Mouse (Mus musculus): ENCODE measurements at regions not wholly inside any gene's neighbourhood (a gene's known extent, or its start where the extent isn't known, plus 50 kb on each side); places are given as distances from the start of the nearest gene placed in this dataset.

- peak; percentile 59 for DNase-seq
Measured at GRCm38 (mm10) chr12:16135602-16136213, 319.0 kb upstream of the Trib2 start.

GRCm38 (mm10) chr12:16134446-16134845 is 317.7 kb upstream of the Trib2 start:
- no peak for DNase-seq

GRCm38 (mm10) chr12:16133253-16133652 is 316.5 kb upstream of the Trib2 start:
- DNase-seq, result no peak

- no peak for DNase-seq
Measured at GRCm38 (mm10) chr12:16131740-16132077, 315.0 kb upstream of the Trib2 start.

GRCm38 (mm10) chr12:16131028-16131739 is 314.5 kb upstream of the Trib2 start:
- no peak for DNase-seq

GRCm38 (mm10) chr12:16130605-16131004 is 313.9 kb upstream of the Trib2 start:
- no peak for DNase-seq

GRCm38 (mm10) chr12:16129923-16130322 is 313.2 kb upstream of the Trib2 start:
- no peak for DNase-seq

- DNase-seq, result no peak
Measured at GRCm38 (mm10) chr12:16129243-16129642, 312.5 kb upstream of the Trib2 start.

GRCm38 (mm10) chr12:16124906-16125305 is 308.2 kb upstream of the Trib2 start:
- no peak for DNase-seq

GRCm38 (mm10) chr12:16122353-16123127 is 305.8 kb upstream of the Trib2 start:
- DNase-seq, result no peak

GRCm38 (mm10) chr12:16121787-16122186 is 305.1 kb upstream of the Trib2 start:
- DNase-seq, result no peak

GRCm38 (mm10) chr12:16118710-16119109 is 302.0 kb upstream of the Trib2 start:
- DNase-seq, result no peak

- no peak for DNase-seq
Measured at GRCm38 (mm10) chr12:16106946-16107345, 290.2 kb upstream of the Trib2 start.

- no peak for DNase-seq
Measured at GRCm38 (mm10) chr12:16098840-16099239, 282.1 kb upstream of the Trib2 start.

- no peak for DNase-seq
Measured at GRCm38 (mm10) chr12:16092643-16093042, 275.9 kb upstream of the Trib2 start.

- DNase-seq, result peak; percentile 11
Measured at GRCm38 (mm10) chr12:16091336-16091735, 274.6 kb upstream of the Trib2 start.

GRCm38 (mm10) chr12:16083176-16083575 is 266.5 kb upstream of the Trib2 start:
- no peak for DNase-seq

GRCm38 (mm10) chr12:16077215-16077614 is 260.5 kb upstream of the Trib2 start:
- no peak for DNase-seq

- no peak for DNase-seq
Measured at GRCm38 (mm10) chr12:16075962-16076361, 259.2 kb upstream of the Trib2 start.

GRCm38 (mm10) chr12:16068940-16069339 is 252.2 kb upstream of the Trib2 start:
- DNase-seq, result peak; percentile 35

- no peak for DNase-seq
Measured at GRCm38 (mm10) chr12:16062689-16063088, 246.0 kb upstream of the Trib2 start.

GRCm38 (mm10) chr12:16060461-16060860 is 243.7 kb upstream of the Trib2 start:
- no peak for DNase-seq

GRCm38 (mm10) chr12:16058255-16058654 is 241.5 kb upstream of the Trib2 start:
- DNase-seq, result no peak

- no peak for DNase-seq
Measured at GRCm38 (mm10) chr12:16056831-16057230, 240.1 kb upstream of the Trib2 start.

Data from layer of hippocampus, adult 9-11 months (tissue).